Mouse (Mus musculus): ENCODE measurements around the gene Dnaja3.
"Not testable (repeated sequence)": the region's sequence is repeated elsewhere in the genome, so short reads cannot be mapped to it uniquely, and the experiment has no call there.

GRCm38 (mm10) chr16:4756660-4757335 is 117.0 kb downstream of the Dnaja3 start:
- not testable (repeated sequence) for TF ChIP-seq CTCF (conservative IDR thresholded peaks at IDR 0.05; ENCODE audit: insufficient read depth, insufficient read length, low read depth, low read length); POLR2A (IDR thresholded peaks at IDR 0.05; ENCODE audit: low read depth, low read length)

Measured in kidney, adult 2 months (tissue).